Mouse (Mus musculus) spleen, adult 2 months (tissue): ENCODE measurements around the gene Pdlim3.

Experiments used
- CTCF ChIP-seq: fragments of 200-500 bp; IDR thresholded peaks from 2 replicates; pipeline ENCODE4 v1.5.1; 2011; ENCODE audit warnings: mild to moderate bottlenecking, inconsistent platforms; ENCODE audit not compliant: insufficient read depth, insufficient read length, insufficient replicate concordance; ENCODE audit errors: extremely low read depth
- POLR2A ChIP-seq: fragments of 200-500 bp; IDR thresholded peaks from 2 replicates; pipeline ENCODE4 v1.6.1; 2011; ENCODE audit warnings: low read depth, low read length, inconsistent platforms

DNA sequence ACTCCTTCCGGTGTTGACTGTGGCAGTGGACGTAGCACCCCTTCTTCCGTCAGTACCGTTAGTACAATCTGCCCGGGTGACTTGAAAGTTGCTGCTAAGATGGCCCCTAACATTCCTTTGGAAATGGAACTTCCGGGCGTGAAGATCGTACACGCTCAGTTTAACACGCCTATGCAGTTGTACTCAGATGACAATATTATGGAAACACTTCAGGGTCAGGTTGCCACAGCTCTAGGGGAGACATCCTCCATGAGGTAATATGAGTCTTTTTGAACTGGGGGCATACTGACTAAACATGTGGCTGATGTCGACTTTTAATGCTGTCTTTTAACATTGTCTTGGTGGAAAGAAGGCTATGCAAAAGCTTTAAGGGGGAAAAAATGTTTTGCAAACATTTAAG lies 28.4 kb downstream of the Pdlim3 start:
- no peak for TF ChIP-seq CTCF
- TF ChIP-seq POLR2A, result no peak
